Mouse (Mus musculus) midbrain, embryonic 15.5 days (tissue): ENCODE results near the gene Cnnm2. TPM values are rescaled to one million over a fixed set of nuclear protein-coding genes. Genes with fewer than 3 reads are reported as not detected.

ENCODE experiments used
- ATAC-seq: fragments of 200-750 bp; cut with Nextera tagmentation; replicated peaks from 2 replicates; pipeline ENCODE4 v1.8.0; 2017; ENCODE audit warnings: moderate TSS enrichment
- H3K27ac ChIP-seq: fragments of 300-500 bp; sonication (generic); 2 replicates; pipeline ENCODE4 v1.5.1; 2015; ENCODE audit warnings: mild to moderate bottlenecking, inconsistent platforms
- H3K27me3 ChIP-seq: fragments of 300-500 bp; sonication (generic); replicated peaks from 2 replicates; pipeline ENCODE4 v1.6.1; 2015; ENCODE audit warnings: inconsistent platforms
- H3K36me3 ChIP-seq: fragments of 300-500 bp; sonication (generic); replicated peaks from 2 replicates; pipeline ENCODE4 v1.6.1; 2015; ENCODE audit warnings: inconsistent platforms
- H3K4me1 ChIP-seq: fragments of 300-500 bp; sonication (generic); 2 replicates; pipeline ENCODE4 v1.6.1; 2015; ENCODE audit warnings: inconsistent platforms
- H3K4me2 ChIP-seq: fragments of 300-500 bp; sonication (generic); 2 replicates; pipeline ENCODE4 v1.6.1; 2015; ENCODE audit warnings: inconsistent platforms, mild to moderate bottlenecking, moderate library complexity
- H3K4me3 ChIP-seq: fragments of 300-500 bp; sonication (generic); 2 replicates; pipeline ENCODE4 v1.5.1; 2015; ENCODE audit warnings: mild to moderate bottlenecking, inconsistent platforms
- H3K9ac ChIP-seq: fragments of 300-500 bp; sonication (generic); 2 replicates; pipeline ENCODE4 v1.6.1; 2015; ENCODE audit warnings: mild to moderate bottlenecking, inconsistent platforms
- H3K9me3 ChIP-seq: fragments of 300-500 bp; sonication (generic); 2 replicates; pipeline ENCODE4 v1.6.1; 2016; ENCODE audit warnings: inconsistent platforms
- WGBS: fragments of 180-500 bp; shearing (Covaris S2); methylation state at CpG from one replicate; pipeline ENCODE4 v1.1.7; 2015; ENCODE audit warnings: mixed read lengths; 5-methylcytosine and 5-hydroxymethylcytosine counted together
- polyA plus RNA-seq: library from polyadenylated mRNA; unstranded; fragments of >200 nt; fragmentation: Nextera tagmentation; extraction: Ambion mirVana; gene quantifications from 2 replicates; pipeline ENCODE4 v1.2.1, GENCODE M21; 2015

The Cnnm2 gene
- polyA plus RNA-seq, 1 experiment from 2014 or later = 7.8 TPM

- 77% methylated on average over 7 of the region's 7 CpGs for WGBS
- no peak overlapping the region for H3K27ac ChIP-seq
- no peak overlapping the region for H3K4me3 ChIP-seq
- H3K9me3 ChIP-seq = no peaks in the 10 kb centered on the region
- no peak for ATAC-seq
- no peaks in the 10 kb centered on the region for H3K27me3 ChIP-seq
- no peaks in the 10 kb centered on the region for H3K36me3 ChIP-seq
- peaks cover 21% of the 10 kb centered on the region for H3K4me1 ChIP-seq
- no peak overlapping the region for H3K4me2 ChIP-seq
- H3K9ac ChIP-seq = no peak overlapping the region
Observed at GRCm38 (mm10) chr19:46858200-46858599, 96.8 kb downstream of the Cnnm2 start.

DNA sequence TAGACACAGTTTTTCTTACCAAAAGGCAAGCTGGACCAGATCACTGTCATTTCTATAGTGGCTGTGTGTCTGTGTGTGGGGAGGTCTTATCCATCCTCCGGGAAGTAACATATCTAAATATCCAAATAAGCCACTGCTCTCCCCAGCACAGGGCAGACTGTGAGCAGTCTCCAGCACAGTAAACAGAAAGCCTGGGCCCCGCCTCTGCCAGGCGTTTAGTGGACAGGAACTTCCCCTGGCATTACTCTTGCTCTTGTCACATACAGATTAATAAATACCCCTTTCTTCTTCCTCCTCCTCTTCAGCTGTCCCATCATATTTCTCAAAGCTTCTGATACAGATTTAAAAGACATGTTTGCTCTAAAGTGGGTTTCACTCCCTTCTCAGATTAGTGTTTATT is 101.2 kb downstream of the Cnnm2 start:
- Histone ChIP-seq H3K27me3 (no peaks in the 10 kb centered on the region), H3K27ac (no peak overlapping the region), H3K4me1 (peaks cover 3% of the 10 kb centered on the region), H3K4me2 (no peak overlapping the region), H3K4me3 (no peak overlapping the region), H3K9me3 (no peaks in the 10 kb centered on the region), H3K36me3 (no peaks in the 10 kb centered on the region), H3K9ac (no peak overlapping the region)
- no peak for ATAC-seq
- 71% methylated on average over 3 of the region's 3 CpGs for WGBS

DNA sequence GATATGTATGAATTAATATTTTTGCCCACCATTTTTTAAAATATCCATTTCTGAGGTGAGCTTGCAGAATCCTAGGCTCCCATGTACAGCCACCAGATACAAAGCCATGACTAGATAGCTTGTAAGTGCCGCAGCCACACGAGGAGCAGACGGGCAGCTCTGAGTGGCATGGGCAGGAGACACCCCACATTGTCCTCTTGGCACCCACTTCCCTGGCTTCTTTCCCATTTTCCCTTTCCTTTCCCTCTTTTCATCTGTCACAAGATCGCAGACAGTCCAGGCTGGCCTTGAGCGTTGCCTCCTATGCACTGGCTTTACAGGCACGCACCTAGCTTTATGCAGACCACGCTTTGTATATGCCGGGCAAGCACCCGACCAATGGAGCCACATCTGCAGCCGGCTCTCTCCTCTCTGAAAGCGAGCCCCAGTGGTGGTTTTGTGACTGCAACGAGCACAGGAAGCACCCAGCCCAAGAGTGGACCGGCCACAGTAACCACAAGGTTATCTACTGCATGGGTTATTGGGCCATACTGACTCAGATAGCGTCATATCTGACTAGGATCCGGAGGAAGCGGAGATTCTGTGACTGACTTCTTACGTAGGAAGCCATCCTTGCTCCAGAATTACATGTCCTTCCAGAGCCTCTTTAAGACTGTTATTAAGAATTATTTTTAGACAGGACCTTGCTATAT is 102.0 kb downstream of the Cnnm2 start:
- 86% methylated on average over 17 of the region's 17 CpGs for WGBS
- H3K4me1 ChIP-seq = no peaks in the 10 kb centered on the region
- H3K36me3 ChIP-seq = no peaks in the 10 kb centered on the region
- H3K9ac ChIP-seq = no peak overlapping the region
- H3K27me3 ChIP-seq = no peaks in the 10 kb centered on the region
- ATAC-seq = no peak
- H3K27ac ChIP-seq = no peak overlapping the region
- H3K4me2 ChIP-seq = no peak overlapping the region
- H3K9me3 ChIP-seq = no peaks in the 10 kb centered on the region
- no peak overlapping the region for H3K4me3 ChIP-seq

GRCm38 (mm10) chr19:46864079-46864478 is 102.7 kb downstream of the Cnnm2 start:
- Histone ChIP-seq H3K36me3 (no peaks in the 10 kb centered on the region), H3K4me2 (no peak overlapping the region), H3K4me1 (peaks cover 2% of the 10 kb centered on the region; the same call in 1 of the 2 replicates), H3K27ac (no peak overlapping the region), H3K9ac (no peak overlapping the region), H3K9me3 (no peaks in the 10 kb centered on the region), H3K27me3 (no peaks in the 10 kb centered on the region), H3K4me3 (no peak overlapping the region)
- ATAC-seq = no peak
- 54% methylated on average over 6 of the region's 6 CpGs for WGBS

DNA sequence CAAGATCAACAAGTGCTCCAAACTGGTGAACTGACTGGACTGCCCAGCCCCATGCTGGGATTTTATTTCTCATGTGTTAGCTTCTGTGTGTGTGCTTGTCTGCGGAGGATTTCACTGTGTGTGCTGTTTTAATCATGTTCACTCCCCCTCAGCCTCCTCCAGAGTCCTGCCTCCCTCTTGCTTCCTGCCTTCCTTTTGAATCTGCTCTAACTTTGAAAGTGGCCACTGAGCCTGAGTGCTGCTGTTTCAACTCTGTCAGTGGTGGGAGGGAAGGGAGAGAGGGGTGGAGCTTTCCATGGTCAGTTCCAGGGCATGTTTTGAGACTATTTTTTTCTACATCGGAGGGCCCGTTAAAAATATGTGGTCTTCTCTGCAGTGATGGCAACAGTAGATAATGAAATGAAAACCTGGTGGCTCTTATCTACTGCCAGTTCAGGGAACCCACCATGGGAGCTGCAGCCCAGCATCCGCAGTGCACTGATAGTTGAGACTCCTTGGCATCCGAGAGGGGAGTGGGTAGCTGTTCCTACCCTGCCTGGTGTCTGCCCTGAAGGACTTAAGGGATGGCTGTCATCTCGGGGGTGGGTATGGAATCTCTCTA is 103.4 kb downstream of the Cnnm2 start:
- Histone ChIP-seq H3K4me2 (no peak overlapping the region), H3K9ac (no peak overlapping the region), H3K9me3 (no peaks in the 10 kb centered on the region), H3K36me3 (no peaks in the 10 kb centered on the region), H3K4me3 (no peak overlapping the region), H3K27ac (no peak overlapping the region), H3K27me3 (no peaks in the 10 kb centered on the region), H3K4me1 (peaks cover 3% of the 10 kb centered on the region; the same call in 1 of the 2 replicates)
- 75% methylated on average over 6 of the region's 6 CpGs for WGBS
- ATAC-seq = no peak

DNA sequence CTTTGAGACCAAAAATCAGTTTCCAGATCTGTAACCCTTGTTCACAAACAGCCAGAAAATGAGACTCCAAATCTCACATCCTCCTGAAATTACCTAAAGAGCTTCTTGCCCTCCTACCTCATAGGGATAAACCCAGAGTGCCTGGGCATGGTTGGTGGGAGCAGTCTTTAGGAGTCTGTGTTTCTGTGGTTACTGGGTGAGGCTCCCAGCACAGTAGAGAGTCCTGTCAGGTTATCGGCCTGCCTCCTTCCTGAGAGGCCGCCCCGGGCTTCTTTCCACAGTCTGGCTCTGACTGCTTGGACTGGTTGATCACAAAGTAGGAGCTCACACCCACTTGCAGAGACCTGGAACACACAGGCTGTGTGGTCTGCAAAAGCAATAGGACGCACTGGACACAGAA is 104.0 kb downstream of the Cnnm2 start:
- Histone ChIP-seq H3K27ac (no peak overlapping the region), H3K9ac (no peak overlapping the region), H3K4me2 (no peak overlapping the region), H3K27me3 (no peaks in the 10 kb centered on the region), H3K4me1 (peaks cover 3% of the 10 kb centered on the region; the same call in 1 of the 2 replicates), H3K4me3 (no peak overlapping the region), H3K9me3 (no peaks in the 10 kb centered on the region), H3K36me3 (no peaks in the 10 kb centered on the region)
- 92% methylated on average over 4 of the region's 4 CpGs for whole genome bisulfite sequencing
- no peak for ATAC-seq

DNA sequence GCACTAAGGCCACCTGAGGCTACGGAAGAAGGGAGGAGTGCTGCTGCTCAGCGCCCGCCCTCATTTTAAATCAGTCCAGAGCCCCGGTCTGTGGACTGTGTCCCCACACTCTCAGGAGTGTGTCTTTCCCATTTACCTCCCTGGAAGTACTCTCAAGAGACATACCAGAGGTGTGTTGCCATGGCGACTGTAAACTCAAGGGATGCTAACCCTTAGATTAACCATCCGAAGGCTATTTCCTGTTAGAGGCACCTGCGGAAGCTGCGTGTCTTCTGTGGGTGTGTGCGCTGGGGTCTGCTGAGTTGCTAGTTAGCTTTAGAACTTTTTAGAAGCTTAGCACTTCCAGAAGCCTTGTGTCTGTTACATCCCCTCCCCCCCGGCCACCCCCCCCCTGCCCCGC is 107.7 kb downstream of the Cnnm2 start:
- H3K4me3 ChIP-seq = no peak overlapping the region
- H3K27ac ChIP-seq = no peak overlapping the region
- WGBS = 58% methylated on average over 11 of the region's 11 CpGs
- H3K27me3 ChIP-seq = no peaks in the 10 kb centered on the region
- ATAC-seq = peak; percentile 48; the same call in 1 of the 2 replicates
- peaks cover 3% of the 10 kb centered on the region; the same call in 1 of the 2 replicates for H3K4me1 ChIP-seq
- no peak overlapping the region for H3K4me2 ChIP-seq
- H3K9me3 ChIP-seq = no peaks in the 10 kb centered on the region
- H3K9ac ChIP-seq = no peak overlapping the region
- H3K36me3 ChIP-seq = no peaks in the 10 kb centered on the region

- peaks cover 3% of the 10 kb centered on the region; the same call in 1 of the 2 replicates for H3K4me1 ChIP-seq
- no peaks in the 10 kb centered on the region for H3K9me3 ChIP-seq
- H3K9ac ChIP-seq = no peak overlapping the region
- ATAC-seq = 0 out of 2 replicates have a peak, but pooled peaks have one; percentile 58
- no peak overlapping the region for H3K4me3 ChIP-seq
- H3K27ac ChIP-seq = no peak overlapping the region
- no peaks in the 10 kb centered on the region for H3K36me3 ChIP-seq
- 8% methylated on average over 6 of the region's 6 CpGs for WGBS
- H3K27me3 ChIP-seq = no peaks in the 10 kb centered on the region
- H3K4me2 ChIP-seq = no peak overlapping the region
Observed at GRCm38 (mm10) chr19:46869526-46869925, 108.1 kb downstream of the Cnnm2 start.

DNA sequence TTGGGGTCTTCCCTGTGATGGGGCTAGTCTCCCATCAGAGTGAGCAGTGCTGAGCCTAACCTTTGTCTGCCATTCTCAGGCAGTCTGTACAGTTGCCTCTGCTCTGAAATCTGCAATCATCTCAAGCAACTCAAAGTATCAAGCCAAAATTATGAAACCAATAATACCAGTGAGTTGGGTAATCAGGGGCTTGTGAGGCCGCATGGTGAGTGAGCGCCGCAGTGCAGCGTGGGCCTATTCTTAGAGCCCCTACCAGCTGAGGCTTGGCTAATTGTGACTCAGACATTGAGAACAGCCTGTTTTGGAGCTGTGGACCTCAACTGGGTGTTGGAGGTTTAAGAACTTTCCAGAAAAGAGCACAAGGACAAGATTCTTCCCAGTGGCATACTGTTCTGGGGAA is 109.7 kb downstream of the Cnnm2 start:
- WGBS = 87% methylated on average over 4 of the region's 4 CpGs
- Histone ChIP-seq H3K9me3 (no peaks in the 10 kb centered on the region), H3K27ac (no peak overlapping the region), H3K4me3 (no peak overlapping the region), H3K4me1 (peaks cover 3% of the 10 kb centered on the region; the same call in 1 of the 2 replicates), H3K4me2 (no peak overlapping the region), H3K27me3 (no peaks in the 10 kb centered on the region), H3K9ac (no peak overlapping the region), H3K36me3 (no peaks in the 10 kb centered on the region)
- ATAC-seq = no peak

DNA sequence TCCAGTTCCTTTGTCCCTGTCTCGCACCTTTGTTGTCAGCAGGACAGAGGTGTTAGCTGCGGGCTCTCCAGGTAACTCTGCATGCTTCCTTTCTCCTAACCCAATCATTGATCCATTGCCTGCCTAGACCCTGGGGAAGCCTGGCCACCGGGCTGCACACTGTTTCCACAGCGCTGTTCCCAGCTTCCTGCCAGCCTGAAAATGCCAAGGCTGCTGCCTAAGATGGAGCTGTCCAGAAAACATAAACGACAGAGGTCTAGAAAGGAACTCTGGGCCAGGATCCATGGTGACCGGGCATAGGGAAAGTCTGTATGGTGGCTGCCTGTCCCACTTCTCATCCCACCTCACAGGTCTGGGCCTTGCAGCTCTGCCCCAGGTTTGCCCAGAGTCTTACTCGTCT is 110.3 kb downstream of the Cnnm2 start:
- Histone ChIP-seq H3K36me3 (no peaks in the 10 kb centered on the region), H3K4me3 (no peak overlapping the region), H3K27ac (no peak overlapping the region), H3K4me2 (no peak overlapping the region), H3K9me3 (no peaks in the 10 kb centered on the region), H3K27me3 (no peaks in the 10 kb centered on the region), H3K9ac (no peak overlapping the region), H3K4me1 (peaks cover 3% of the 10 kb centered on the region; the same call in 1 of the 2 replicates)
- ATAC-seq = no peak
- 82% methylated on average over 7 of the region's 7 CpGs for WGBS

GRCm38 (mm10) chr19:46873924-46874323 is 112.5 kb downstream of the Cnnm2 start:
- H3K27ac ChIP-seq = no peak overlapping the region
- peaks cover 2% of the 10 kb centered on the region; the same call in 1 of the 2 replicates for H3K4me1 ChIP-seq
- 90% methylated on average over 3 of the region's 3 CpGs for WGBS
- no peaks in the 10 kb centered on the region for H3K9me3 ChIP-seq
- H3K4me3 ChIP-seq = no peak overlapping the region
- no peak for ATAC-seq
- no peak overlapping the region for H3K4me2 ChIP-seq
- 0 out of 2 replicates have a peak, but pooled peaks cover 3% of the 10 kb centered on the region for H3K36me3 ChIP-seq
- H3K27me3 ChIP-seq = no peaks in the 10 kb centered on the region
- no peak overlapping the region for H3K9ac ChIP-seq

- Histone ChIP-seq H3K4me1 (no peaks in the 10 kb centered on the region), H3K9me3 (no peaks in the 10 kb centered on the region), H3K4me3 (no peak overlapping the region), H3K9ac (no peak overlapping the region), H3K36me3 (0 out of 2 replicates have a peak, but pooled peaks cover 3% of the 10 kb centered on the region), H3K4me2 (no peak overlapping the region), H3K27ac (no peak overlapping the region), H3K27me3 (no peaks in the 10 kb centered on the region)
- WGBS = 40% methylated on average over 12 of the region's 12 CpGs
- ATAC-seq = peak; percentile 67
Observed at GRCm38 (mm10) chr19:46875790-46876189, 114.4 kb downstream of the Cnnm2 start.

DNA sequence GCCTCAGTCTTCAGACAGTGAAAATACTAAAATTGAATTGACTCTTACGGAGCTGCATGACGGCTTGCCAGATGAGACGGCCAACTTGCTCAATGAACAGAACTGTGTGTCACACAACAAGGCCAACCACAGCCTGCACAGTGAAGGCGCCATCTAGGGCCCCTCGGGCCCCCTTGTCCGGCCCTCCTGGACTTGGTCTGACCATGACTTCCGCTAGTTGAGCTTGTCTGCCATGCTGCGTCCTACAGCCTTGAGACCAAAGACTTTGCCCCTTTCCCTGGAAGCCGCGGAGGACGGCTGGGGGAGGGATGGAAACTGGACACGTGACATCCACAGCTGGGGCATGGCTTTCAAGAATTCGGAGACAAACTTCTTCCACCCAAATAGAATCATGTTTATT is 116.5 kb downstream of the Cnnm2 start:
- peaks cover 7% of the 10 kb centered on the region; the same call in 1 of the 2 replicates for H3K36me3 ChIP-seq
- H3K4me2 ChIP-seq = no peak overlapping the region
- H3K4me3 ChIP-seq = no peak overlapping the region
- WGBS = 91% methylated on average over 13 of the region's 13 CpGs
- no peaks in the 10 kb centered on the region for H3K4me1 ChIP-seq
- no peaks in the 10 kb centered on the region for H3K9me3 ChIP-seq
- no peak overlapping the region for H3K27ac ChIP-seq
- no peak for ATAC-seq
- no peaks in the 10 kb centered on the region for H3K27me3 ChIP-seq
- H3K9ac ChIP-seq = no peak overlapping the region
